Mouse (Mus musculus): ENCODE measurements at regions not wholly inside any gene's neighbourhood (a gene's known extent, or its start where the extent isn't known, plus 50 kb on each side); places are given as distances from the start of the nearest gene placed in this dataset.

DNA sequence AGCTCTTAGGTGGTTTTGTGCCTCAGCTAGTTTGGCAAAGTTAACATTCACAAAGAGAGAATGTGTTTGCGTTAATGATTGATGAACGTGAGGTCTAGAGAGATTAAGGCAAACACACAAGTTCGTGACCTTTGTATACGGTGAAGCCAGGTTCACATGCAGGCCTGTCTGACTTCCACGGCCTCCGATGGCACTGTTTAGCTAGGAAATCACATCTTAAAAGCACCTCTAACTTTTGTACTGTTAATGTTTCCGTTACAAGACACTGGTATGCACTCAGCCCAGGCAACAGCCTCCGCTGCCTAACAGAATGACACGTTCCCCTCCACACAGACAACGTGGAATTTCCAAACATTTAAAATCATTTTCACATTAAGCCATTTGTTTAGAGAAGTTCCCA, 94.3 kb upstream of the Ppp1r12a start:
- Histone ChIP-seq H3K9me3 (no peaks in the 10 kb centered on the region), H3K27me3 (ENCODE audit: poor library complexity, severe bottlenecking) (no peaks in the 10 kb centered on the region), H3K4me1 (no peaks in the 10 kb centered on the region), H3K36me3 (replicated peaks) (no peaks in the 10 kb centered on the region), H3K27ac (no peak overlapping the region), H3K4me3 (no peak overlapping the region)
- WGBS, result 87% methylated on average over 10 of the region's 10 CpGs
- DNase-seq (ENCODE audit: extremely low spot score, low spot score), result no peak

GRCm38 (mm10) chr10:108066241-108066640, 95.8 kb upstream of the Ppp1r12a start:
- DNase-seq (ENCODE audit: extremely low spot score, low spot score), result no peak
- 89% methylated on average over 8 of the region's 8 CpGs for WGBS
- H3K36me3 ChIP-seq (replicated peaks), result no peaks in the 10 kb centered on the region
- no peak overlapping the region for H3K27ac ChIP-seq
- no peak overlapping the region for H3K4me3 ChIP-seq
- H3K4me1 ChIP-seq, result no peaks in the 10 kb centered on the region
- H3K27me3 ChIP-seq (ENCODE audit: poor library complexity, severe bottlenecking), result no peaks in the 10 kb centered on the region
- H3K9me3 ChIP-seq, result no peaks in the 10 kb centered on the region

DNA sequence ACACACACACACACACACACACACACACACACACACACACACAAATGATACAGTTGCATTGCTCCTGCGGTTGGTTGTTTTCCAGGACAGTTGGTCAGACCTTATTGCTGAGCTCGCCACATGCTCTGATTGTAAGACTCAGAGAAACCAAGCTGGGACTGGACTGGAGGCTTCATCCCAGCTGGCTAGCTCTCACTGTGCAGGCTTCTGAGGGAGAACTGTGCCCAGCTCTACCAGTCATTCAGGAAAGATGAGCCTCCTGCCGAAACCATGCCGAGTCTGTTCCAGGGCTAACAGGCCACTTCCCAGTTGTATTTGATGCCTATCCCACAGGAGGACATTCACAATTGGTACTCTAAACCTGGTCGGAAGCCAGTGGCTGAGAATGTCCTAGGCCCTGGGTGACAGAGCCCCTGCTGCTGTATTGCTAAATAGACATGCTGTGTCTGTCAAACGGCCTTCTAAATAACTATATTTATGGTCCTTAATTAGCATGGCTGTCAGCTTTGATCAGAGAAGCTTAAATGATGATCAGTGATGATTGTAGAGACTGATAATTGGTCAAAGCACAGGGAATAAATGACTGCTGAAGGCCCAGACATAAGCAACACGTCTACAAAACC, 100.1 kb upstream of the Ppp1r12a start:
- no peak overlapping the region for H3K27ac ChIP-seq
- WGBS, result 77% methylated on average over 7 of the region's 7 CpGs
- no peaks in the 10 kb centered on the region for H3K27me3 ChIP-seq (ENCODE audit: poor library complexity, severe bottlenecking)

GRCm38 (mm10) chr10:108060554-108060953, 101.4 kb upstream of the Ppp1r12a start:
- Histone ChIP-seq H3K4me3 (no peak overlapping the region), H3K27me3 (ENCODE audit: poor library complexity, severe bottlenecking) (no peaks in the 10 kb centered on the region), H3K27ac (no peak overlapping the region), H3K36me3 (replicated peaks) (no peaks in the 10 kb centered on the region), H3K9me3 (no peaks in the 10 kb centered on the region), H3K4me1 (no peaks in the 10 kb centered on the region)
- DNase-seq (ENCODE audit: extremely low spot score, low spot score), result no peak
- WGBS, result 96% methylated on average over 3 of the region's 3 CpGs

More for the DNA sequence above, 100.1 kb upstream of the Ppp1r12a start:
- Histone ChIP-seq H3K36me3 (replicated peaks) (no peaks in the 10 kb centered on the region), H3K4me1 (no peaks in the 10 kb centered on the region), H3K9me3 (no peaks in the 10 kb centered on the region), H3K4me3 (no peak overlapping the region)
- DNase-seq (ENCODE audit: extremely low spot score, low spot score), result no peak

DNA sequence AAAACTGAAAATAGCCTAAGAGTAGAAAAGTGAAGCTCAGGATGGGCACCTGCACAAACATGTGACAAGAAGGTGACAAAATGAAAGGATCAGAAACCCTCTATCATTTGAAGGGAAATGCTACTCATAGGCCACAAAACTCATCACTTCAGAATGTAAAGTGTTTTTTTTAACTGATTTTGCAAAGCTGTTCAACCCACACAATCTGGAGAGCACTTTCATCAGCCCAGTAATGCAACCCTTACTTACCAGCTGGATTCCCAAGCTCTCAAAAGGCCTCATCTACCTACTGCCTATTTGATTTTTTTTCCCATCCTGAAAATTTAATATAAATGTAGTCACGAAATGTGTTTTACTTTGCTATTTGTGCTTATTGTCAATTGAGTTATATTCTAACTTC, 110.4 kb upstream of the Ppp1r12a start:
- 96% methylated on average over 1 of the region's 1 CpGs for WGBS
- Histone ChIP-seq H3K4me3 (no peak overlapping the region), H3K4me1 (no peaks in the 10 kb centered on the region), H3K9me3 (no peaks in the 10 kb centered on the region), H3K27me3 (ENCODE audit: poor library complexity, severe bottlenecking) (no peaks in the 10 kb centered on the region), H3K27ac (no peak overlapping the region), H3K36me3 (replicated peaks) (no peaks in the 10 kb centered on the region)
- DNase-seq (ENCODE audit: extremely low spot score, low spot score), result no peak

DNA sequence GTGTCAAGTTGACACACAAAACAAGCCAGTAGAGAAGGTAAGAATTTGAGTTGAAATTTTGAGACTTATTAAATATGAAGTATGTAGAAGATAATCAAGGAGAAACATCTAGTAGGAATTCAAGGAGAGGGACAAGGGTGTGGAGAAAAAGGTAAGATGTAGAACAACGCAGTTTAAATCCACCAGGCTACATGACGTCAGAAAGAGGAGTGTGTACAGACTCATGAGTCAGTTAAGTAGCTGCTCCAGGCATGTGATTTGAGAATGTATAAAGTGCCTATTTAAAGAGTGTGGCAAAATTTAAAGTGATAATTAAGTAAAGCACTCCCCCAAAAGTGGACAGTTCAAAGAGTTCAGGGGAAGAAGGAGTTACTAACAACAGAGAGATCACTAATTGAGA, 113.6 kb upstream of the Ppp1r12a start:
- WGBS, result 91% methylated on average over 2 of the region's 2 CpGs
- no peaks in the 10 kb centered on the region for H3K4me1 ChIP-seq
- H3K27ac ChIP-seq, result no peak overlapping the region
- H3K27me3 ChIP-seq (ENCODE audit: poor library complexity, severe bottlenecking), result no peaks in the 10 kb centered on the region
- H3K9me3 ChIP-seq, result no peaks in the 10 kb centered on the region
- DNase-seq (ENCODE audit: extremely low spot score, low spot score), result no peak
- no peak overlapping the region for H3K4me3 ChIP-seq
- no peaks in the 10 kb centered on the region for H3K36me3 ChIP-seq (replicated peaks)

DNA sequence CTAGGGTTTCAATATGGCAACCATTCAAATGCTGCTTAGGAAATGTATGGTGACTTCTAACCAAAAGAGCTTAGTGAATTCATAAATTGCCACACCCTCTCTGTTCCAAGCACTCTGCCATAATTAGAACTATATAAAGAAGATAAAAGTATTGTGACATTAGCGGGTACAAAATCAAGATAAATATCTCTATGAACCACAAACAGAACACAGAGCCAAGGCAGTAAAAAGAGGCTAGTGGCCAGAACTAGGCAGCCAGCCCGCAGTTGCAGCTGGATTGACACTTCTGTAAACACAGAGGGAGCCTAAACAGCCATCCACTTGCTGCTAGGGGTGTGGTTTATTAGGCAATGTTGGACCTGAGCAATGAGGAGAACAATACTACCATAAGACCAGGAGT, 118.5 kb upstream of the Ppp1r12a start:
- Histone ChIP-seq H3K27me3 (ENCODE audit: poor library complexity, severe bottlenecking) (no peaks in the 10 kb centered on the region), H3K36me3 (replicated peaks) (no peaks in the 10 kb centered on the region), H3K4me1 (no peaks in the 10 kb centered on the region), H3K9me3 (no peaks in the 10 kb centered on the region), H3K4me3 (no peak overlapping the region), H3K27ac (no peak overlapping the region)
- no peak for DNase-seq (ENCODE audit: extremely low spot score, low spot score)
- WGBS, result 78% methylated on average over 2 of the region's 2 CpGs

GRCm38 (mm10) chr10:108040027-108040426, 122.0 kb upstream of the Ppp1r12a start:
- H3K9me3 ChIP-seq, result no peaks in the 10 kb centered on the region
- H3K27me3 ChIP-seq (ENCODE audit: poor library complexity, severe bottlenecking), result no peaks in the 10 kb centered on the region
- DNase-seq (ENCODE audit: extremely low spot score, low spot score), result no peak
- H3K36me3 ChIP-seq (replicated peaks), result no peaks in the 10 kb centered on the region
- no peak overlapping the region for H3K27ac ChIP-seq
- H3K4me3 ChIP-seq, result no peak overlapping the region
- H3K4me1 ChIP-seq, result no peaks in the 10 kb centered on the region

- H3K9me3 ChIP-seq, result no peaks in the 10 kb centered on the region
- no peaks in the 10 kb centered on the region for H3K4me1 ChIP-seq
- no peak overlapping the region for H3K4me3 ChIP-seq
- WGBS, result 70% methylated on average over 3 of the region's 3 CpGs
- H3K27me3 ChIP-seq (ENCODE audit: poor library complexity, severe bottlenecking), result no peaks in the 10 kb centered on the region
- H3K27ac ChIP-seq, result no peak overlapping the region
- H3K36me3 ChIP-seq (replicated peaks), result no peaks in the 10 kb centered on the region
- no peak for DNase-seq (ENCODE audit: extremely low spot score, low spot score)
Observed at GRCm38 (mm10) chr10:108036486-108037109, 124.7 kb upstream of the Otogl start.

DNA sequence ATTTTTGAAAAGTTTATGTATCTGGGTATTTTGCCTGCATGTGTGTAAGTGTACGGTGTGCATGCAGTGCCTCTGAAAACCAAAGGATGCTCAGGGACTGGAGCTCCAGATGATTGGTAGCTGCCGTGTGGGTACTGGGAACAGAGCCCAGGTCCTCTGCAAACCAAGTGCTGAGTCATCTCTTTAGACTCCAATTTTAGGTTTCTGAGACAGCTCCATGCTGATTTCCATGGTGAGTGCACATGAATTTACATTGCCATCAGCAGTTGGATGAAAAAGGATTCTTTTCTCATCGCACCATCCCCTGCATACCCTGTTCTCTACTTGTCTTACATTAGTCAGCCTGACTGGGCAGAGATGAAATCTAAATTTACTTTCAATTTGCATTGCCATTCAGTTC, 122.1 kb upstream of the Otogl start:
- WGBS, result 92% methylated on average over 3 of the region's 3 CpGs
- DNase-seq (ENCODE audit: extremely low spot score, low spot score), result no peak
- Histone ChIP-seq H3K4me3 (no peak overlapping the region), H3K36me3 (replicated peaks) (no peaks in the 10 kb centered on the region), H3K27ac (no peak overlapping the region), H3K27me3 (ENCODE audit: poor library complexity, severe bottlenecking) (no peaks in the 10 kb centered on the region), H3K9me3 (no peaks in the 10 kb centered on the region), H3K4me1 (no peaks in the 10 kb centered on the region)

DNA sequence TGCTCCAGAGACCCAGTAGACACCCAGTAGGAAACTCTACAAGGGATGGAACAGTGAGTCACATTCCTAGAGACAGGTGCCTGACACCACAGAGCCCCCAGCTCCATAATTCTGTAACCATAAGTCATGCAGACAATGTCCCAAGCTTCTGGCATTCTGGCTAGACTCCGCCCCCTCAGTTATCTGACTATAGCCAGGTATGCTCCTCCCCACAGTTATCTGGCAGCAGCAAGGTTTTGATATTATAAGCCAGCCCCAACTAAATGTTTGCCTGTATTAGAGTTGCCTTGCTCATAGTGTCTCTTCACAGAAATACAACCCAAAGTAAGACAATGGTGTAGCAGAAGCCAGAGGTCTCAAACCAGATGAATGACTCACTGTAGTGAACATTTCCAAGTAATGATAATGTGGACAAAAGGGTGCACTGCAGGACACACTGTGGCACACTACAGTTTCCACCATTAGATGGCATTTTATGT, 121.4 kb upstream of the Otogl start:
- no peak for DNase-seq (ENCODE audit: extremely low spot score, low spot score)
- 100% methylated on average over 1 of the region's 1 CpGs for WGBS

DNA sequence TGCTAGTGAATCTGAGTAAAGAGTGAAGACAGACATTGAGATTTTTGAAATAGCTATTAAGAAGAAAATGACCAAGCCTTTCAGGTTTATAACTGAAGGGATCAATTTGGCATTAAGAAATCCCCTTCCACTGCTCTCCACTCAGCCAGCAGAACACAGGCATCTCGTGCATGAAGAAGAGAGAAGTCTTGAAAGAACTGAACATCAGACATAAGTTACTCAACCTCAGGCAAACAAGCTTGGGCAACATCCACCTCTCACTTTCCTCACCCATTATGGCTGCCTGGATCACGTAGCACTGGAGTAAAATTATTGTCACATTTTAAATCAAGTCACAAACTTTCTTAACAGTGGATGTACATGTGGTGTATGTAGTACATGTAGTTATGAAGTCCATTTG, 115.6 kb upstream of the Otogl start:
- H3K4me3 ChIP-seq, result no peak overlapping the region
- H3K36me3 ChIP-seq (replicated peaks), result no peaks in the 10 kb centered on the region
- 87% methylated on average over 2 of the region's 2 CpGs for WGBS
- H3K27ac ChIP-seq, result no peak overlapping the region
- no peaks in the 10 kb centered on the region for H3K27me3 ChIP-seq (ENCODE audit: poor library complexity, severe bottlenecking)
- no peaks in the 10 kb centered on the region for H3K4me1 ChIP-seq
- no peaks in the 10 kb centered on the region for H3K9me3 ChIP-seq
- DNase-seq (ENCODE audit: extremely low spot score, low spot score), result no peak

More for the DNA sequence above, 121.4 kb upstream of the Otogl start:
- H3K4me3 ChIP-seq, result no peak overlapping the region
- no peak overlapping the region for H3K27ac ChIP-seq
- no peaks in the 10 kb centered on the region for H3K4me1 ChIP-seq
- H3K36me3 ChIP-seq (replicated peaks), result no peaks in the 10 kb centered on the region
- H3K9me3 ChIP-seq, result no peaks in the 10 kb centered on the region
- H3K27me3 ChIP-seq (ENCODE audit: poor library complexity, severe bottlenecking), result no peaks in the 10 kb centered on the region

DNA sequence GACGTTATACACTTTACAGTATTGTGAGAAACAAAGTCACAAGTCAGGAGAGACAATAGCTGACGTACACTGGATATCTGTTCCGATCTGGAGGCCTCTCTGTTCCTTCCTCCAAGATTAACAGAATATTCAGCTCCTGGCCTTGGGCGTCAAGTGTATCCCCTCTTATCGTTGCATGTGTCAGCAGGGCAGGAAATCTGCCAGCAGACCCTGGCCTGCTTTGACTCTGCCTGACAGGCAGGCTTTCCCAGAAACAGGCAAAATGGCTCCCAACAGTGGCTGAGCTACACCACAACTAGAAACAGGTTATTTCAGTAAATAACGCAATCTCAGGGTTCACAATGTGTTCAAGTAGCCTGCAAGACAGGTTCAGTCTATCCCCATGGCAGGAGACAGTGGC, 112.3 kb upstream of the Otogl start:
- no peak overlapping the region for H3K27ac ChIP-seq
- H3K4me1 ChIP-seq, result no peaks in the 10 kb centered on the region
- no peak overlapping the region for H3K4me3 ChIP-seq
- no peaks in the 10 kb centered on the region for H3K9me3 ChIP-seq
- no peak for DNase-seq (ENCODE audit: extremely low spot score, low spot score)
- WGBS, result 82% methylated on average over 6 of the region's 6 CpGs
- H3K36me3 ChIP-seq (replicated peaks), result no peaks in the 10 kb centered on the region
- H3K27me3 ChIP-seq (ENCODE audit: poor library complexity, severe bottlenecking), result no peaks in the 10 kb centered on the region

All from forebrain, embryonic 10.5 days (tissue).